Mouse (Mus musculus) lung, postnatal 0 days (tissue): ENCODE results near the gene Nedd9.

Experiments used
- CTCF ChIP-seq: IDR thresholded peaks from 2 replicates; pipeline ENCODE4 v1.5.1; 2016; ENCODE audit warnings: antibody characterized with exemption, mild to moderate bottlenecking
- EP300 ChIP-seq: IDR thresholded peaks from 2 replicates; pipeline ENCODE4 v1.6.1; 2016; ENCODE audit warnings: antibody characterized with exemption, mild to moderate bottlenecking, control low read depth

- TF ChIP-seq CTCF (peak; percentile 51), EP300 (no peak)
Observed at GRCm38 (mm10) chr13:41489705-41490275, 2.6 kb upstream of the Nedd9 start.
